ENCODE assay signal across 8 mouse cellular contexts in genomic region chr4:126677054-126678003, GRCm38 (mm10). TPM values are rescaled to one million over a fixed set of nuclear protein-coding genes. Genes with fewer than 3 reads are reported as not detected.
DNase-seq lines count a peak whose midpoint lies in the region; ATAC-seq and TF ChIP-seq lines count a peak whose summit lies in the region.

Gene Psmb2 (plus strand): TSS chr4:126677630.

- peaks cover 48% of the 10 kb centered on the region for H3K4me1 ChIP-seq in erythroblast, embryonic 14.5 days (ENCODE audit: control insufficient read depth)
- peaks cover 5% of the 10 kb centered on the region; the same call in 1 of the 2 replicates for H3K4me1 ChIP-seq in heart, embryonic 11.5 days (ENCODE audit: control insufficient read depth, insufficient read depth, low read length)
- 0 out of 2 replicates have a peak, but pooled peaks cover 4% of the 10 kb centered on the region for H3K4me1 ChIP-seq in kidney, embryonic 16.5 days (ENCODE audit: insufficient read depth, low read length)
- H3K4me1 ChIP-seq in liver, adult 2 months (ENCODE audit: control insufficient read depth, insufficient read depth, low read length), result peaks cover 6% of the 10 kb centered on the region

- H3K4me3 ChIP-seq in C2C12 (ENCODE audit: insufficient read depth, poor library complexity, severe bottlenecking), result peak within 1 kb of the TSS; percentile 98
- peak within 1 kb of the TSS; percentile 79 for H3K4me3 ChIP-seq in erythroblast, embryonic 14.5 days (replicated peaks)
- peak within 1 kb of the TSS; percentile 99 for H3K4me3 ChIP-seq in heart, embryonic 11.5 days (ENCODE audit: low read depth, low read length)
- peak within 1 kb of the TSS; percentile 99 for H3K4me3 ChIP-seq in kidney, embryonic 16.5 days (ENCODE audit: low read length)
- H3K4me3 ChIP-seq in liver, adult 2 months (ENCODE audit: insufficient read depth, low read depth, low read length), result peak within 1 kb of the TSS; percentile 94
- peak within 1 kb of the TSS; percentile 93 for H3K4me3 ChIP-seq in myocyte

- 3% methylated on average over 48 of the region's 48 CpGs for WGBS in heart, embryonic 11.5 days (ENCODE audit: insufficient replicate concordance)
- 3% methylated on average over 48 of the region's 48 CpGs for WGBS in kidney, embryonic 16.5 days
- WGBS in liver, adult 2 months, result 2% methylated on average over 48 of the region's 48 CpGs

- H3K36me3 ChIP-seq in C2C12 (ENCODE audit: control insufficient read depth, insufficient read depth) (peaks cover 12% of the 10 kb centered on the region), myocyte (ENCODE audit: control insufficient read depth, insufficient read depth) (no peaks in the 10 kb centered on the region)
- peaks cover 17% of the 10 kb centered on the region for H3K36me3 ChIP-seq in erythroblast, embryonic 14.5 days (ENCODE audit: control insufficient read depth)
- no peaks in the 10 kb centered on the region for H3K36me3 ChIP-seq in heart, embryonic 11.5 days (ENCODE audit: control insufficient read depth, insufficient read depth, low read length)
- no peaks in the 10 kb centered on the region for H3K36me3 ChIP-seq in kidney, embryonic 16.5 days (ENCODE audit: insufficient read depth, low read length)
- no peaks in the 10 kb centered on the region for H3K36me3 ChIP-seq in liver, adult 2 months (ENCODE audit: control insufficient read depth, insufficient read depth, low read length)
- H3K36me3 ChIP-seq in splenic B cell, adult 2 months (ENCODE audit: control insufficient read depth, insufficient read depth, low read length, poor library complexity, severe bottlenecking), result no peaks in the 10 kb centered on the region

- no peaks in the 10 kb centered on the region for H3K9me3 ChIP-seq in erythroblast, embryonic 14.5 days (ENCODE audit: control insufficient read depth, low read length)
- H3K9me3 ChIP-seq in heart, embryonic 11.5 days (replicated peaks; ENCODE audit: control insufficient read depth, low read length), result no peaks in the 10 kb centered on the region
- H3K9me3 ChIP-seq in kidney, embryonic 16.5 days (ENCODE audit: low read length), result no peaks in the 10 kb centered on the region

- H3K9ac ChIP-seq in heart, embryonic 11.5 days (ENCODE audit: low read depth, low read length), result peak within 1 kb of the TSS; percentile 98
- H3K9ac ChIP-seq in kidney, embryonic 16.5 days (replicated peaks; ENCODE audit: low read length), result peak within 1 kb of the TSS; percentile 99
- H3K9ac ChIP-seq in liver, adult 2 months (ENCODE audit: low read depth, low read length), result peak within 1 kb of the TSS; percentile 91

- peak within 1 kb of the TSS; percentile 98 for H3ac ChIP-seq in C2C12 (ENCODE audit: control insufficient read depth, insufficient read length, low read depth)
- peak within 1 kb of the TSS; percentile 57 for H3ac ChIP-seq in myocyte (ENCODE audit: control insufficient read depth, insufficient read length)

- H3K79me2 ChIP-seq in C2C12 (ENCODE audit: control insufficient read depth, insufficient read depth) (peaks cover 51% of the 10 kb centered on the region), myocyte (ENCODE audit: control insufficient read depth, insufficient read depth) (peaks cover 49% of the 10 kb centered on the region)
- H3K79me2 ChIP-seq in liver, adult 2 months (ENCODE audit: control insufficient read depth, insufficient read depth, low read length), result peaks cover 23% of the 10 kb centered on the region; the same call in 1 of the 2 replicates

- H3K4me2 ChIP-seq in heart, embryonic 11.5 days, result peak within 1 kb of the TSS; percentile 91
- H3K4me2 ChIP-seq in kidney, embryonic 16.5 days (replicated peaks; ENCODE audit: low read depth, low read length), result peak within 1 kb of the TSS; percentile 87
- H3K4me2 ChIP-seq in myocyte (ENCODE audit: low read depth), result peak within 1 kb of the TSS; percentile 95

- TF ChIP-seq POLR2A in brain, embryonic 14.5 days (IDR thresholded peaks at IDR 0.05; ENCODE audit: borderline replicate concordance, extremely low read depth, insufficient read depth, insufficient read length, poor library complexity, severe bottlenecking), result peak; percentile 50; the same call in 1 of the 2 replicates
- TF ChIP-seq POLR2A in liver, adult 2 months (IDR thresholded peaks at IDR 0.05; ENCODE audit: extremely low read depth, insufficient read depth, low read length), result peak; percentile 81
- TF ChIP-seq POLR2A in myocyte (IDR thresholded peaks at IDR 0.05; ENCODE audit: insufficient read length, low read depth), result peak; percentile 95

- H3K79me3 ChIP-seq in C2C12 (ENCODE audit: low read depth), result peaks cover 48% of the 10 kb centered on the region

- peak; percentile 94 for ATAC-seq in heart, embryonic 11.5 days (replicated peaks; ENCODE audit: insufficient number of reproducible peaks, low FRiP score, low TSS enrichment)
- peak; percentile 99 for ATAC-seq in kidney, embryonic 16.5 days (ENCODE audit: low FRiP score, low TSS enrichment)

- DNase-seq in brain, embryonic 14.5 days (ENCODE audit: low read depth), result peak; percentile 99
- DNase-seq in liver, adult 2 months (ENCODE audit: extremely low read depth, low read depth, low spot score), result peak; percentile 95
- DNase-seq in splenic B cell, adult 2 months (ENCODE audit: low read depth, low spot score), result peak; percentile 99

- TF ChIP-seq CTCF in C2C12 (IDR thresholded peaks at IDR 0.05; ENCODE audit: control insufficient read depth, insufficient read depth, insufficient read length), result no peak
- TF ChIP-seq CTCF in brain, embryonic 14.5 days (IDR thresholded peaks at IDR 0.05; ENCODE audit: borderline replicate concordance, extremely low read depth, insufficient read depth, insufficient read length), result no peak
- no peak for TF ChIP-seq CTCF in liver, adult 2 months (IDR thresholded peaks at IDR 0.05; ENCODE audit: low read depth, low read length)

- H3K27me3 ChIP-seq in C2C12 (ENCODE audit: control insufficient read depth, insufficient read depth, insufficient read length) (peaks cover 5% of the 10 kb centered on the region), myocyte (ENCODE audit: control insufficient read depth, insufficient read depth, insufficient read length) (peaks cover 6% of the 10 kb centered on the region)
- H3K27me3 ChIP-seq in erythroblast, embryonic 14.5 days (ENCODE audit: control insufficient read depth), result peaks cover 9% of the 10 kb centered on the region
- H3K27me3 ChIP-seq in heart, embryonic 11.5 days (ENCODE audit: control insufficient read depth, insufficient read depth, low read length), result no peaks in the 10 kb centered on the region
- H3K27me3 ChIP-seq in kidney, embryonic 16.5 days (ENCODE audit: insufficient read depth, low read length), result no peaks in the 10 kb centered on the region
- no peaks in the 10 kb centered on the region for H3K27me3 ChIP-seq in liver, adult 2 months (ENCODE audit: control insufficient read depth, insufficient read depth, low read length)
- H3K27me3 ChIP-seq in splenic B cell, adult 2 months (ENCODE audit: control insufficient read depth, insufficient read depth, low read length, poor library complexity, severe bottlenecking), result no peaks in the 10 kb centered on the region

- H3K27ac ChIP-seq in heart, embryonic 11.5 days (ENCODE audit: low read depth, low read length), result peak within 1 kb of the TSS; percentile 38; the same call in 1 of the 2 replicates
- H3K27ac ChIP-seq in kidney, embryonic 16.5 days (ENCODE audit: low read length), result peak within 1 kb of the TSS; percentile 80
- H3K27ac ChIP-seq in liver, adult 2 months (replicated peaks; ENCODE audit: insufficient read depth, low read depth, low read length), result peak within 1 kb of the TSS; percentile 60

TF ChIP-seq in C2C12, 6 proteins besides CTCF, POLR2A, EP300 and RAD21:
- TF ChIP-seq CEBPB (IDR thresholded peaks at IDR 0.05; ENCODE audit: low read depth) (peak; percentile 69), MAX (IDR thresholded peaks at IDR 0.05) (no peak)
TF ChIP-seq in C2C12: peak in this region for 1.

TF ChIP-seq in myocyte, 11 proteins besides CTCF, POLR2A, EP300 and RAD21:
- peak in 1 of 3 experiments; percentile 32 for TF ChIP-seq MYOD1 (IDR thresholded peaks at IDR 0.05; ENCODE audit: control insufficient read depth in 1 of 3, insufficient read length in 2 of 3, low read depth in 2 of 3)
- no peak for TF ChIP-seq TCF3 (IDR thresholded peaks at IDR 0.05; ENCODE audit: insufficient read length, low read depth)
- TF ChIP-seq E2F4 (IDR thresholded peaks at IDR 0.05; ENCODE audit: insufficient read depth), result peak; percentile 63
- TF ChIP-seq USF1 (IDR thresholded peaks at IDR 0.05; ENCODE audit: low read depth), result no peak
- TF ChIP-seq MYOG (IDR thresholded peaks at IDR 0.05; ENCODE audit: control insufficient read depth in 1 of 3, insufficient read depth in 1 of 3, insufficient read length in 2 of 3, low read depth in 2 of 3), result peak in 1 of 3 experiments; percentile 57
- no peak for TF ChIP-seq MAX (IDR thresholded peaks at IDR 0.05; ENCODE audit: low read depth)
- peak; percentile 97 for TF ChIP-seq POLR2AphosphoS2 (IDR thresholded peaks at IDR 0.05; ENCODE audit: insufficient read length, low read depth)
- peak; percentile 96 for TF ChIP-seq SRF (IDR thresholded peaks at IDR 0.05; ENCODE audit: control insufficient read depth, insufficient read length, low read depth)
- peak; percentile 56; the same call in 1 of the 2 replicates for TF ChIP-seq CEBPB (IDR thresholded peaks at IDR 0.05; ENCODE audit: insufficient read depth, poor library complexity, severe bottlenecking)
- TF ChIP-seq TCF12 (IDR thresholded peaks at IDR 0.05; ENCODE audit: insufficient read depth, poor library complexity, severe bottlenecking), result no peak

RNA-seq across cellular contexts. Expression of gene Psmb2, which starts in this region (rescaled TPM):
- 243 TPM for polyA plus RNA-seq in C2C12 (2012; fragmentation: generic; extraction: Trizol)
- 253 and 284 TPM in 2 replicates for polyA plus RNA-seq in brain, embryonic 14.5 days (2012; rRNA removed)
- polyA plus RNA-seq in erythroblast, embryonic 14.5 days (2012), result 7.7 and 11.1 TPM in 2 replicates
- polyA plus RNA-seq in heart, embryonic 11.5 days (2014; fragmentation: Nextera tagmentation; extraction: Ambion mirVana), result 411 and 434 TPM in 2 replicates
- 457 and 483 TPM in 2 replicates for polyA plus RNA-seq in kidney, embryonic 16.5 days (2015; fragmentation: Nextera tagmentation; extraction: Ambion mirVana)
- 94.4 and 99.1 TPM in 2 replicates for total RNA-seq in liver, adult 2 months (2014; rRNA removed)
- polyA plus RNA-seq in liver, adult 2 months (2012; rRNA removed), result 149 and 192 TPM in 2 replicates
- polyA plus RNA-seq in myocyte (2012; fragmentation: generic; extraction: Trizol), result 236 TPM

Comparison
In these comparisons a context has a peak if more than half of its experiments do, and no peak if none do; other contexts are left out.
1. Peak in every context shown above with its lines: DNase-seq, ATAC-seq, H3K4me3 ChIP-seq and H3K27ac ChIP-seq.
2. RNA of gene Psmb2 (polyA plus RNA-seq): 457 to 483 TPM in kidney, embryonic 16.5 days, 411 to 434 TPM in heart, embryonic 11.5 days, 253 to 284 TPM in brain, embryonic 14.5 days, 243 TPM in C2C12 (single experiment), 236 TPM in myocyte (single experiment) and 149 to 192 TPM in liver, adult 2 months; 7.7 to 11.1 TPM in erythroblast, embryonic 14.5 days; every median in the first group is over 10 times any median in the second.